Comparison of ENCODE assay signal across 20 mouse cellular contexts in genomic region chr2:118786525-118786924, GRCm38 (mm10). TPM values are rescaled to one million over a fixed set of nuclear protein-coding genes. Genes with fewer than 3 reads are reported as not detected.
"Had no signal": no experiment of that assay in that cellular context is flagged by ENCODE, and none has a peak within 500 bp of the region (broad histone marks: within the 10 kb centered on the region; RNA-seq: fewer than 3 reads in every experiment).

No protein-coding gene starts in this region.

- DNase-seq: lung, adult 2 months; lung, postnatal 14 days; lung, postnatal 36 days; right cerebral cortex, postnatal 14 days; thymus, adult 2 months; thymus, postnatal 25 days; thymus, postnatal 4 days had no signal

- H3K4me2 ChIP-seq: lung, embryonic 15.5 days; midbrain, embryonic 11.5 days; midbrain, embryonic 13.5 days; midbrain, embryonic 15.5 days; neural tube, embryonic 12.5 days; stomach, embryonic 15.5 days had no signal

- H3K9ac ChIP-seq: lung, embryonic 15.5 days; midbrain, embryonic 13.5 days; midbrain, embryonic 15.5 days; neural tube, embryonic 12.5 days; stomach, embryonic 15.5 days had no signal

- ATAC-seq: lung, postnatal 0 days; midbrain, embryonic 13.5 days; midbrain, embryonic 15.5 days had no signal

- H3K9me3 ChIP-seq: lung, embryonic 15.5 days; midbrain, embryonic 13.5 days; midbrain, embryonic 15.5 days; neural tube, embryonic 12.5 days; stomach, embryonic 15.5 days had no signal

- H3K4me3 ChIP-seq: lung, embryonic 15.5 days; megakaryocyte, embryonic 14.5 days; midbrain, embryonic 13.5 days; midbrain, embryonic 15.5 days; neural tube, embryonic 12.5 days; stomach, embryonic 15.5 days had no signal

- H3K36me3 ChIP-seq: lung, embryonic 15.5 days; stomach, embryonic 15.5 days had no signal

- H3K27me3 ChIP-seq: stomach, embryonic 15.5 days had no signal

- H3K27ac ChIP-seq: lung, embryonic 15.5 days; macrophage; midbrain, embryonic 13.5 days; midbrain, embryonic 15.5 days; neural tube, embryonic 12.5 days; stomach, embryonic 15.5 days; stomach, postnatal 0 days had no signal

RNA-seq across cellular contexts. Expression of gene Disp2, which starts 7.0 kb away (rescaled TPM):
- polyA plus RNA-seq: macrophage had no signal

RNA-seq across cellular contexts. Expression of gene Phgr1, which starts 14.0 kb away (rescaled TPM):
- polyA plus RNA-seq: lung, embryonic 15.5 days; macrophage; midbrain, embryonic 11.5 days; midbrain, embryonic 13.5 days; midbrain, embryonic 15.5 days; midbrain, postnatal 0 days; neural tube, embryonic 12.5 days; neural tube, embryonic 14.5 days; urinary bladder, adult 2 months had no signal
